Comparison of ENCODE assay signal across 7 mouse cellular contexts in the genomic region with DNA sequence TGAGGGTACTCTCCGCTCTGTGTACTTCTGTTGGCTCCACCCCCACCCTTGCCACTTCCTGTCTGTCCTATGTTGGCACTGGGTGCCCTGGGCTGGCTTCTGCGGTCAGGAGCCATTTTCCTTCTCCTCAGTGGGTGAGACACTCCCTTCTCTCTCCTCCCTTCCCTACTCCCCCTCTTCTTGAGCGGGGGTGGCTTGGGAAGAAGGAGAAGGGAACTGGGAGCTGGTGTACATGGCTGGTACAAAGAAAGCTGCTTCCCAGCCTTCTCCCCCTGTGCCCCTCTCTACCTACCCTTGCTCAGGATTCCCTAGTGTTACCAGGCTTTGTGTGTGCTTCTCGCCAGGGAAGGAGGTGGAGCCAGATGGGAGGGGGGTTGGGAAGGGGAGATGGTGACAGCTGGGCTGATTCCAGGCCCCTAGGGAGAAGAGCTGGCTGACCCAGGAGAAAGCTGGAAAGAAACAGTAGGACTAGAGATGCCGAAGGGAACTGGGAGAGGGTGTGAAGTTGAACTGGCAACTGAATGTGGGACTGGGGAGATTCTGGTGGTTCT. TPM values are rescaled to one million over a fixed set of nuclear protein-coding genes. Genes with fewer than 3 reads are reported as not detected.
DNase-seq lines count a peak whose midpoint lies in the region; ATAC-seq and TF ChIP-seq lines count a peak whose summit lies in the region.

No protein-coding gene starts in this region.

- peak overlapping the region; percentile 28; the same call in 1 of the 2 replicates for H3K9ac ChIP-seq in heart, postnatal 0 days (replicated peaks; ENCODE audit: low read depth, low read length)
- H3K9ac ChIP-seq in limb, embryonic 12.5 days (replicated peaks): peak overlapping the region; percentile 51
- H3K9ac ChIP-seq in midbrain, embryonic 13.5 days (replicated peaks): peak overlapping the region; percentile 96

- peak overlapping the region; percentile 6; the same call in 1 of the 2 replicates for H3K4me3 ChIP-seq in heart, postnatal 0 days (ENCODE audit: low read depth, low read length)
- peak overlapping the region; percentile 100 for H3K4me3 ChIP-seq in limb, embryonic 12.5 days (replicated peaks)
- H3K4me3 ChIP-seq in midbrain, embryonic 13.5 days (replicated peaks): peak overlapping the region; percentile 98

- H3K4me2 ChIP-seq in heart, postnatal 0 days (ENCODE audit: low read depth, low read length): peak overlapping the region; percentile 97
- peak overlapping the region; percentile 94 for H3K4me2 ChIP-seq in limb, embryonic 12.5 days
- H3K4me2 ChIP-seq in midbrain, embryonic 13.5 days (replicated peaks): peak overlapping the region; percentile 94

- peaks cover 31% of the 10 kb centered on the region for H3K4me1 ChIP-seq in heart, postnatal 0 days (ENCODE audit: control insufficient read depth, insufficient read depth)
- H3K4me1 ChIP-seq in limb, embryonic 12.5 days (replicated peaks): peaks cover 41% of the 10 kb centered on the region
- peaks cover 40% of the 10 kb centered on the region for H3K4me1 ChIP-seq in midbrain, embryonic 13.5 days (replicated peaks)

- no peaks in the 10 kb centered on the region for H3K27me3 ChIP-seq in heart, postnatal 0 days (ENCODE audit: control insufficient read depth, insufficient read depth, low read length)
- H3K27me3 ChIP-seq in limb, embryonic 12.5 days: no peaks in the 10 kb centered on the region
- H3K27me3 ChIP-seq in midbrain, embryonic 13.5 days: no peaks in the 10 kb centered on the region

- 0 out of 2 replicates have a peak overlapping the region, but pooled peaks have one; percentile 44 for H3K27ac ChIP-seq in heart, postnatal 0 days (ENCODE audit: low read depth)
- H3K27ac ChIP-seq in limb, embryonic 12.5 days: peak overlapping the region; percentile 45; the same call in 1 of the 2 replicates
- H3K27ac ChIP-seq in midbrain, embryonic 13.5 days: peak overlapping the region; percentile 78

- peak; percentile 25 to 44 for DNase-seq in urinary bladder, postnatal 36 days (ENCODE audit: low spot score in 2 of 2)
- DNase-seq in urinary bladder, adult 2 months (ENCODE audit: low spot score): no peak
- peak; percentile 52 to 72 for DNase-seq in cerebellum, postnatal 25 days
- peak; percentile 47 for DNase-seq in heart, postnatal 0 days (ENCODE audit: low spot score)
- peak; percentile 86 for DNase-seq in thymus, postnatal 14 days

- H3K36me3 ChIP-seq in heart, postnatal 0 days (replicated peaks; ENCODE audit: control insufficient read depth, insufficient read depth, low read length): peaks cover 57% of the 10 kb centered on the region
- H3K36me3 ChIP-seq in limb, embryonic 12.5 days: peaks cover 62% of the 10 kb centered on the region
- peaks cover 61% of the 10 kb centered on the region for H3K36me3 ChIP-seq in midbrain, embryonic 13.5 days

- ATAC-seq in heart, postnatal 0 days (ENCODE audit: insufficient read depth, low read depth): no peak
- no peak for ATAC-seq in limb, embryonic 12.5 days (ENCODE audit: insufficient number of reproducible peaks, insufficient read depth, low FRiP score, low TSS enrichment, low read depth)
- ATAC-seq in midbrain, embryonic 13.5 days: no peak

- 22% methylated on average over 5 of the region's 5 CpGs for WGBS in heart, postnatal 0 days
- 60% methylated on average over 5 of the region's 5 CpGs for WGBS in limb, embryonic 12.5 days
- 34% methylated on average over 5 of the region's 5 CpGs for WGBS in midbrain, embryonic 13.5 days

- no peaks in the 10 kb centered on the region for H3K9me3 ChIP-seq in heart, postnatal 0 days (replicated peaks; ENCODE audit: control insufficient read depth, low read length)
- H3K9me3 ChIP-seq in limb, embryonic 12.5 days: no peaks in the 10 kb centered on the region
- no peaks in the 10 kb centered on the region for H3K9me3 ChIP-seq in midbrain, embryonic 13.5 days

- no peak for TF ChIP-seq CTCF in heart, postnatal 0 days (IDR thresholded peaks at IDR 0.05; ENCODE audit: low read depth)

- TF ChIP-seq EP300 in heart, postnatal 0 days (IDR thresholded peaks at IDR 0.05; ENCODE audit: low read depth): no peak

RNA-seq across cellular contexts. Expression of a gene that starts 3.7 kb away (rescaled TPM):
- polyA plus RNA-seq in urinary bladder, adult 2 months (2012; rRNA removed): 43.1 and 78.9 TPM in 2 replicates
- 82.2 and 98.0 TPM in 2 replicates for total RNA-seq in heart, postnatal 0 days (2014; rRNA removed; ENCODE audit: low replicate concordance)
- polyA plus RNA-seq in heart, postnatal 0 days (2015; fragmentation: Nextera tagmentation; extraction: Ambion mirVana): 55.5 and 58.1 TPM in 2 replicates
- polyA plus RNA-seq in limb, embryonic 12.5 days (2016; fragmentation: Nextera tagmentation; extraction: Ambion mirVana): 106 and 109 TPM in 2 replicates
- 133 and 138 TPM in 2 replicates for polyA plus RNA-seq in midbrain, embryonic 13.5 days (2015; fragmentation: Nextera tagmentation; extraction: Ambion mirVana)

RNA-seq across cellular contexts. Expression of a gene that starts 31.8 kb away (rescaled TPM):
- polyA plus RNA-seq in urinary bladder, adult 2 months (2012; rRNA removed): 2.9 and 4.2 TPM in 2 replicates
- total RNA-seq in heart, postnatal 0 days (2014; rRNA removed; ENCODE audit: low replicate concordance): not detected in 2 replicates
- 0.12 TPM in 1 of 2 replicates, not detected in the other for polyA plus RNA-seq in heart, postnatal 0 days (2015; fragmentation: Nextera tagmentation; extraction: Ambion mirVana)
- 0.18 and 0.20 TPM in 2 replicates for polyA plus RNA-seq in limb, embryonic 12.5 days (2016; fragmentation: Nextera tagmentation; extraction: Ambion mirVana)
- 0.34 and 0.37 TPM in 2 replicates for polyA plus RNA-seq in midbrain, embryonic 13.5 days (2015; fragmentation: Nextera tagmentation; extraction: Ambion mirVana)

RNA-seq across cellular contexts. Expression of a gene that starts 32.2 kb away (rescaled TPM):
- polyA plus RNA-seq in urinary bladder, adult 2 months (2012; rRNA removed): 23.1 TPM in 2 replicates
- 21.4 and 22.9 TPM in 2 replicates for total RNA-seq in heart, postnatal 0 days (2014; rRNA removed; ENCODE audit: low replicate concordance)
- polyA plus RNA-seq in heart, postnatal 0 days (2015; fragmentation: Nextera tagmentation; extraction: Ambion mirVana): 20.6 and 25.3 TPM in 2 replicates
- polyA plus RNA-seq in limb, embryonic 12.5 days (2016; fragmentation: Nextera tagmentation; extraction: Ambion mirVana): 65.8 and 72.6 TPM in 2 replicates
- 43.2 and 45.9 TPM in 2 replicates for polyA plus RNA-seq in midbrain, embryonic 13.5 days (2015; fragmentation: Nextera tagmentation; extraction: Ambion mirVana)

RNA-seq across cellular contexts. Expression of a gene that starts 45.5 kb away (rescaled TPM):
- polyA plus RNA-seq in urinary bladder, adult 2 months (2012; rRNA removed): 28.6 and 29.0 TPM in 2 replicates
- 10.6 and 41.9 TPM in 2 replicates for total RNA-seq in heart, postnatal 0 days (2014; rRNA removed; ENCODE audit: low replicate concordance)
- 10.5 and 12.3 TPM in 2 replicates for polyA plus RNA-seq in heart, postnatal 0 days (2015; fragmentation: Nextera tagmentation; extraction: Ambion mirVana)
- polyA plus RNA-seq in limb, embryonic 12.5 days (2016; fragmentation: Nextera tagmentation; extraction: Ambion mirVana): 24.6 and 27.1 TPM in 2 replicates
- 14.9 and 19.3 TPM in 2 replicates for polyA plus RNA-seq in midbrain, embryonic 13.5 days (2015; fragmentation: Nextera tagmentation; extraction: Ambion mirVana)

RNA-seq across cellular contexts. Expression of a gene that starts 50.0 kb away (rescaled TPM):
- polyA plus RNA-seq in urinary bladder, adult 2 months (2012; rRNA removed): 23.5 and 24.7 TPM in 2 replicates
- 2.6 and 6.0 TPM in 2 replicates for total RNA-seq in heart, postnatal 0 days (2014; rRNA removed; ENCODE audit: low replicate concordance)
- polyA plus RNA-seq in heart, postnatal 0 days (2015; fragmentation: Nextera tagmentation; extraction: Ambion mirVana): 2.2 and 2.7 TPM in 2 replicates
- 17.6 and 18.3 TPM in 2 replicates for polyA plus RNA-seq in limb, embryonic 12.5 days (2016; fragmentation: Nextera tagmentation; extraction: Ambion mirVana)
- 15.8 and 19.7 TPM in 2 replicates for polyA plus RNA-seq in midbrain, embryonic 13.5 days (2015; fragmentation: Nextera tagmentation; extraction: Ambion mirVana)

Comparison
In these comparisons a context has a peak if more than half of its experiments do, and no peak if none do; other contexts are left out.
1. H3K4me3 ChIP-seq: peak in every context shown above with its lines; median percentile 100 in limb, embryonic 12.5 days; 98 in midbrain, embryonic 13.5 days; 6 in heart, postnatal 0 days.
2. H3K9ac ChIP-seq: peak in every context shown above with its lines; median percentile 96 in midbrain, embryonic 13.5 days; 51 in limb, embryonic 12.5 days; 28 in heart, postnatal 0 days.